In genomic region chr3:123385486-123386156, GRCm38 (mm10) we compare ENCODE assay signal across 8 mouse cellular contexts. TPM values are rescaled to one million over a fixed set of nuclear protein-coding genes. Genes with fewer than 3 reads are reported as not detected.
A peak's percentile ranks its signal among the peaks of the same experiment; 100 is the strongest.
DNase-seq lines count a peak whose midpoint lies in the region; ATAC-seq and TF ChIP-seq lines count a peak whose summit lies in the region.

Gene Mettl14 (minus strand): TSS chr3:123386108.

- WGBS in hindbrain, embryonic 10.5 days, result under 1% methylated on average over 41 of the region's 41 CpGs
- WGBS in lung, postnatal 0 days, result 0% methylated on average over 40 of the region's 41 CpGs

- H3K9me3 ChIP-seq in hindbrain, embryonic 10.5 days, result no peaks in the 10 kb centered on the region
- no peaks in the 10 kb centered on the region for H3K9me3 ChIP-seq in lung, postnatal 0 days (ENCODE audit: low read length)

- no peak for TF ChIP-seq CTCF in lung, postnatal 0 days (IDR thresholded peaks at IDR 0.05)

- peak within 1 kb of the TSS; percentile 97 for H3K27ac ChIP-seq in hindbrain, embryonic 10.5 days
- peak within 1 kb of the TSS; percentile 87 for H3K27ac ChIP-seq in lung, postnatal 0 days (ENCODE audit: low read length)

- peaks cover 15% of the 10 kb centered on the region for H3K4me1 ChIP-seq in hindbrain, embryonic 10.5 days (replicated peaks)
- H3K4me1 ChIP-seq in lung, postnatal 0 days (ENCODE audit: insufficient read depth, low read depth, low read length), result peaks cover 3% of the 10 kb centered on the region; the same call in 1 of the 2 replicates

- TF ChIP-seq EP300 in lung, postnatal 0 days (IDR thresholded peaks at IDR 0.05), result peak; percentile 52; the same call in 1 of the 2 replicates

- peaks cover 15% of the 10 kb centered on the region for H3K36me3 ChIP-seq in hindbrain, embryonic 10.5 days
- H3K36me3 ChIP-seq in lung, postnatal 0 days (ENCODE audit: insufficient read depth, low read length), result 0 out of 2 replicates have a peak, but pooled peaks cover 5% of the 10 kb centered on the region

- H3K27me3 ChIP-seq in hindbrain, embryonic 10.5 days (ENCODE audit: insufficient read depth, poor library complexity, severe bottlenecking), result no peaks in the 10 kb centered on the region
- no peaks in the 10 kb centered on the region for H3K27me3 ChIP-seq in lung, postnatal 0 days (replicated peaks; ENCODE audit: insufficient read depth, low read length)

- ATAC-seq in frontal cortex, adult (ENCODE audit: low TSS enrichment), result peak; percentile 100
- peak; percentile 100 for ATAC-seq in lung, postnatal 0 days

- H3K4me3 ChIP-seq in hindbrain, embryonic 10.5 days, result peak within 1 kb of the TSS; percentile 78
- H3K4me3 ChIP-seq in lung, postnatal 0 days (ENCODE audit: low read depth, low read length), result peak within 1 kb of the TSS; percentile 68

- peak; percentile 96 for DNase-seq in MN1 (ENCODE audit: low spot score)
- peak; percentile 98 for DNase-seq in cerebellum, adult 9-10 months
- peak; percentile 98 for DNase-seq in hindbrain, embryonic 10.5 days (ENCODE audit: low spot score)
- DNase-seq in layer of hippocampus, adult 9-11 months, result peak; percentile 97
- peak; percentile 99 for DNase-seq in lung, postnatal 0 days (ENCODE audit: low spot score)
- peak; percentile 93 for DNase-seq in ovary, postnatal 14 days (ENCODE audit: low spot score)
- DNase-seq in thymus, postnatal 14 days, result peak; percentile 97

- H3K9ac ChIP-seq in lung, postnatal 0 days (replicated peaks; ENCODE audit: low read depth), result peak within 1 kb of the TSS; percentile 55

- H3K4me2 ChIP-seq in lung, postnatal 0 days (replicated peaks; ENCODE audit: low read depth, low read length), result peak within 1 kb of the TSS; percentile 63

RNA-seq across cellular contexts. Expression of gene Mettl14, which starts in this region (rescaled TPM):
- polyA plus RNA-seq in hindbrain, embryonic 10.5 days (2016; fragmentation: Nextera tagmentation; extraction: Ambion mirVana), result 27.4 and 33.1 TPM in 2 replicates
- 11.5 and 12.4 TPM in 2 replicates for polyA plus RNA-seq in lung, postnatal 0 days (2015; fragmentation: Nextera tagmentation; extraction: Ambion mirVana)

Comparison
In these comparisons a context has a peak if more than half of its experiments do, and no peak if none do; other contexts are left out.
1. Peak in every context shown above with its lines: DNase-seq, ATAC-seq, H3K4me3 ChIP-seq and H3K27ac ChIP-seq.